Comparison of ENCODE assay signal across 28 mouse cellular contexts in the genomic region with DNA sequence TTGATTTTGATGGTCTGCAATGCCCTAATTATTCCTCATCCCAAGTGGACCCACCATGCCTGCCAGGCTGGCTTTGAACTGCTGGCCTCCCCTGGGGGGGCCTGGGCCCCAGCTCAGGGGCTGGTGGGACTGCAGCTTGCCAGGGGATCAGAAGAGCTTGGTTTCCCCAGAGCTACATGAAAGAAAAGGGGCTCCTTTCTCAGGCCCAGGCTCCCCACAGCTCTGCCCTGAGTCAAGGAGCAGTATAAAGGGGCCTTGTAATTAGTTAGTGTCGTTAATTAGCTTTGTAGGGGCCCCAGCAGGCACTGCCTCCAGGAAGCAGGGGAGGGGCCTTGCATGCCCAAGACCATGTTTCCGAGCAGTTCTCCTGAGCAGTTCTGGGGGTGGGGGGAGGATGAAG.
DNase-seq lines count a peak whose midpoint lies in the region; ATAC-seq lines count a peak whose summit lies in the region.
"Had no signal": no experiment of that assay in that cellular context is flagged by ENCODE, and none has a peak within 500 bp of the region (broad histone marks: within the 10 kb centered on the region; RNA-seq: fewer than 3 reads in every experiment).

No protein-coding gene starts in this region.

- peak; percentile 63 for ATAC-seq in forebrain, embryonic 13.5 days
- ATAC-seq in forebrain, embryonic 12.5 days (ENCODE audit: low FRiP score) = no peak; the same call in 1 of the 2 replicates
- ATAC-seq: activated CD4-positive, CD25-positive, alpha-beta regulatory T cell, adult 4 months; intestine, postnatal 0 days had no signal

- H3K9me3 ChIP-seq in forebrain, embryonic 13.5 days (replicated peaks) = no peaks in the 10 kb centered on the region
- no peaks in the 10 kb centered on the region for H3K9me3 ChIP-seq in forebrain, embryonic 12.5 days
- H3K9me3 ChIP-seq: embryonic facial prominence, embryonic 12.5 days; heart, embryonic 12.5 days; limb, embryonic 12.5 days; liver, embryonic 15.5 days had no signal

- no peak overlapping the region for H3K4me2 ChIP-seq in forebrain, embryonic 13.5 days
- H3K4me2 ChIP-seq in forebrain, embryonic 12.5 days = no peak overlapping the region
- H3K4me2 ChIP-seq: embryonic facial prominence, embryonic 12.5 days; heart, embryonic 12.5 days; limb, embryonic 12.5 days; liver, embryonic 15.5 days; lung, embryonic 14.5 days had no signal

- peaks cover 44% of the 10 kb centered on the region for H3K27me3 ChIP-seq in forebrain, embryonic 13.5 days
- H3K27me3 ChIP-seq in forebrain, embryonic 12.5 days = peaks cover 64% of the 10 kb centered on the region

- H3K4me3 ChIP-seq in forebrain, embryonic 13.5 days = no peak overlapping the region
- H3K4me3 ChIP-seq in forebrain, embryonic 12.5 days (replicated peaks) = no peak overlapping the region
- H3K4me3 ChIP-seq: embryonic facial prominence, embryonic 12.5 days; heart, adult 2 months; heart, embryonic 12.5 days; limb, embryonic 12.5 days; liver, embryonic 15.5 days had no signal

- H3K9ac ChIP-seq in forebrain, embryonic 13.5 days = no peak overlapping the region
- H3K9ac ChIP-seq in forebrain, embryonic 12.5 days = no peak overlapping the region
- H3K9ac ChIP-seq: embryonic facial prominence, embryonic 12.5 days; heart, embryonic 12.5 days; limb, embryonic 12.5 days; liver, embryonic 15.5 days; lung, embryonic 14.5 days had no signal

- no peaks in the 10 kb centered on the region for H3K36me3 ChIP-seq in forebrain, embryonic 13.5 days (ENCODE audit: poor library complexity, severe bottlenecking)
- H3K36me3 ChIP-seq in forebrain, embryonic 12.5 days (replicated peaks) = no peaks in the 10 kb centered on the region
- H3K36me3 ChIP-seq: embryonic facial prominence, embryonic 12.5 days; heart, embryonic 12.5 days; limb, embryonic 12.5 days; liver, embryonic 15.5 days had no signal

- WGBS in forebrain, embryonic 13.5 days = 0% methylated on average over 2 of the region's 2 CpGs
- 10% methylated on average over 2 of the region's 2 CpGs for WGBS in forebrain, embryonic 12.5 days

- H3K4me1 ChIP-seq in forebrain, embryonic 13.5 days = peaks cover 32% of the 10 kb centered on the region
- H3K4me1 ChIP-seq in forebrain, embryonic 12.5 days = peaks cover 25% of the 10 kb centered on the region

- no peak overlapping the region; the same call in 1 of the 2 replicates for H3K27ac ChIP-seq in forebrain, embryonic 13.5 days
- no peak overlapping the region for H3K27ac ChIP-seq in forebrain, embryonic 12.5 days
- H3K27ac ChIP-seq: embryonic facial prominence, embryonic 12.5 days; heart, adult 2 months; limb, embryonic 12.5 days; liver, embryonic 15.5 days; stomach, postnatal 0 days had no signal

- peak; percentile 26 for DNase-seq in layer of hippocampus, adult 9-11 months
- no peak for DNase-seq in layer of hippocampus, postnatal 14 days (ENCODE audit: low spot score in 2 of 2)
- DNase-seq in retina, postnatal 1 day = peak; percentile 44
- no peak for DNase-seq in retina, embryonic 14.5 days (ENCODE audit: low spot score)
- DNase-seq in urinary bladder, postnatal 10 days (ENCODE audit: low spot score) = no peak
- DNase-seq in adrenal gland, postnatal 36 days = no peak
- DNase-seq: adrenal gland, adult 2 months; cerebellum, adult 11 months; cerebellum, adult 9-10 months; cerebellum, postnatal 36 days; heart, adult 2 months; kidney, adult 9 months; kidney, postnatal 10 days; lung, embryonic 14.5 days; lung, postnatal 14 days; right cerebral cortex, adult 18-20 months; right cerebral cortex, postnatal 4 days; thymus, adult 18-20 months; thymus, postnatal 25 days had no signal

Comparison
In these comparisons a context has a peak if more than half of its experiments do, and no peak if none do; other contexts are left out.
1. DNase-seq: peak in layer of hippocampus, adult 9-11 months (single experiment) and retina, postnatal 1 day (single experiment); none in layer of hippocampus, postnatal 14 days (0 of 2), retina, embryonic 14.5 days (single experiment), urinary bladder, postnatal 10 days (single experiment) and adrenal gland, postnatal 36 days (0 of 2).